Comparison of ENCODE assay signal across 8 mouse cellular contexts in genomic region chr13:74807446-74808151, GRCm38 (mm10). TPM values are rescaled to one million over a fixed set of nuclear protein-coding genes. Genes with fewer than 3 reads are reported as not detected.
A peak's percentile ranks its signal among the peaks of the same experiment; 100 is the strongest.
DNase-seq lines count a peak whose midpoint lies in the region; ATAC-seq and TF ChIP-seq lines count a peak whose summit lies in the region.

No protein-coding gene starts in this region.

- peak overlapping the region; percentile 88 for H3K4me2 ChIP-seq in hindbrain, embryonic 14.5 days (replicated peaks)
- H3K4me2 ChIP-seq in midbrain, postnatal 0 days (ENCODE audit: low read depth, low read length, poor library complexity, severe bottlenecking), result peak overlapping the region; percentile 100
- H3K4me2 ChIP-seq in stomach, embryonic 14.5 days (replicated peaks; ENCODE audit: low read depth, low read length), result peak overlapping the region; percentile 88

- peak overlapping the region; percentile 53 for H3K4me3 ChIP-seq in hindbrain, embryonic 14.5 days (replicated peaks; ENCODE audit: low read length)
- H3K4me3 ChIP-seq in liver, adult 2 months (ENCODE audit: insufficient read depth, low read depth, low read length), result peak overlapping the region; percentile 70
- H3K4me3 ChIP-seq in midbrain, postnatal 0 days (ENCODE audit: low read depth, low read length), result peak overlapping the region; percentile 65
- H3K4me3 ChIP-seq in stomach, embryonic 14.5 days (ENCODE audit: low read depth, low read length), result peak overlapping the region; percentile 81

- peak; percentile 85 for ATAC-seq in hindbrain, embryonic 14.5 days (ENCODE audit: low FRiP score)
- ATAC-seq in midbrain, postnatal 0 days (ENCODE audit: low FRiP score), result peak; percentile 86
- peak; percentile 93 for ATAC-seq in stomach, embryonic 14.5 days (ENCODE audit: insufficient number of reproducible peaks, insufficient read depth, low FRiP score, low read depth)

- under 1% methylated on average over 31 of the region's 31 CpGs for WGBS in hindbrain, embryonic 14.5 days
- WGBS in liver, adult 2 months, result under 1% methylated on average over 31 of the region's 31 CpGs
- WGBS in midbrain, postnatal 0 days, result 1% methylated on average over 31 of the region's 31 CpGs
- 2% methylated on average over 31 of the region's 31 CpGs for WGBS in stomach, embryonic 14.5 days

- H3K9ac ChIP-seq in hindbrain, embryonic 14.5 days, result peak overlapping the region; percentile 59
- H3K9ac ChIP-seq in liver, adult 2 months (ENCODE audit: low read depth, low read length), result peak overlapping the region; percentile 71
- H3K9ac ChIP-seq in midbrain, postnatal 0 days (replicated peaks; ENCODE audit: low read length, poor library complexity, severe bottlenecking), result peak overlapping the region; percentile 57
- peak overlapping the region; percentile 57 for H3K9ac ChIP-seq in stomach, embryonic 14.5 days (replicated peaks; ENCODE audit: low read depth, low read length)

- H3K79me2 ChIP-seq in liver, adult 2 months (ENCODE audit: control insufficient read depth, insufficient read depth, low read length), result no peaks in the 10 kb centered on the region; the same call in 1 of the 2 replicates

- no peak overlapping the region for H3K27ac ChIP-seq in hindbrain, embryonic 14.5 days
- peak overlapping the region; percentile 79 for H3K27ac ChIP-seq in liver, adult 2 months (replicated peaks; ENCODE audit: insufficient read depth, low read depth, low read length)
- H3K27ac ChIP-seq in midbrain, postnatal 0 days (ENCODE audit: low read depth, low read length), result no peak overlapping the region
- H3K27ac ChIP-seq in stomach, embryonic 14.5 days (ENCODE audit: low read length), result peak overlapping the region; percentile 74

- no peak; the same call in 1 of the 2 replicates for TF ChIP-seq POLR2A in liver, adult 2 months (IDR thresholded peaks at IDR 0.05; ENCODE audit: extremely low read depth, insufficient read depth, low read length)

- H3K4me1 ChIP-seq in hindbrain, embryonic 14.5 days (replicated peaks; ENCODE audit: control insufficient read depth, insufficient read depth, low read length), result peaks cover 7% of the 10 kb centered on the region; the same call in 1 of the 2 replicates
- H3K4me1 ChIP-seq in liver, adult 2 months (ENCODE audit: control insufficient read depth, insufficient read depth, low read length), result no peaks in the 10 kb centered on the region; the same call in 1 of the 2 replicates
- no peaks in the 10 kb centered on the region for H3K4me1 ChIP-seq in midbrain, postnatal 0 days (ENCODE audit: insufficient read depth, low read length)
- 0 out of 2 replicates have a peak, but pooled peaks cover 2% of the 10 kb centered on the region for H3K4me1 ChIP-seq in stomach, embryonic 14.5 days (ENCODE audit: control insufficient read depth, insufficient read depth, low read length)

- peak; percentile 21 for DNase-seq in urinary bladder, postnatal 10 days (ENCODE audit: low spot score)
- no peak for DNase-seq in urinary bladder, adult 2 months (ENCODE audit: low spot score)
- peak; percentile 11 to 34 for DNase-seq in cerebellum, postnatal 25 days
- DNase-seq in gastrocnemius, adult 18-20 months (ENCODE audit: low spot score), result peak; percentile 85
- peak; percentile 36 for DNase-seq in hindbrain, embryonic 14.5 days (ENCODE audit: low spot score)
- peak; percentile 78 for DNase-seq in liver, adult 2 months (ENCODE audit: extremely low read depth, low read depth, low spot score)
- peak; percentile 10 for DNase-seq in midbrain, postnatal 0 days (ENCODE audit: low spot score)

- no peaks in the 10 kb centered on the region for H3K36me3 ChIP-seq in hindbrain, embryonic 14.5 days (replicated peaks; ENCODE audit: control insufficient read depth, insufficient read depth)
- no peaks in the 10 kb centered on the region for H3K36me3 ChIP-seq in liver, adult 2 months (ENCODE audit: control insufficient read depth, insufficient read depth, low read length)
- no peaks in the 10 kb centered on the region for H3K36me3 ChIP-seq in midbrain, postnatal 0 days (ENCODE audit: insufficient read depth, low read length)
- no peaks in the 10 kb centered on the region for H3K36me3 ChIP-seq in stomach, embryonic 14.5 days (ENCODE audit: control insufficient read depth, insufficient read depth, low read length)

- no peak for TF ChIP-seq CTCF in liver, adult 2 months (IDR thresholded peaks at IDR 0.05; ENCODE audit: low read depth, low read length)
- no peak for TF ChIP-seq CTCF in midbrain, postnatal 0 days (IDR thresholded peaks at IDR 0.05)

- H3K27me3 ChIP-seq in hindbrain, embryonic 14.5 days (ENCODE audit: control insufficient read depth, insufficient read depth, low read length), result no peaks in the 10 kb centered on the region
- no peaks in the 10 kb centered on the region for H3K27me3 ChIP-seq in liver, adult 2 months (ENCODE audit: control insufficient read depth, insufficient read depth, low read length)
- peaks cover 10% of the 10 kb centered on the region for H3K27me3 ChIP-seq in midbrain, postnatal 0 days (ENCODE audit: insufficient read depth, low read length)
- no peaks in the 10 kb centered on the region for H3K27me3 ChIP-seq in stomach, embryonic 14.5 days (ENCODE audit: control insufficient read depth, insufficient read depth, low read length)

- no peaks in the 10 kb centered on the region for H3K9me3 ChIP-seq in hindbrain, embryonic 14.5 days (ENCODE audit: control insufficient read depth, low read length)
- H3K9me3 ChIP-seq in midbrain, postnatal 0 days (ENCODE audit: low read length), result no peaks in the 10 kb centered on the region
- H3K9me3 ChIP-seq in stomach, embryonic 14.5 days (ENCODE audit: control insufficient read depth, low read depth, low read length), result no peaks in the 10 kb centered on the region

RNA-seq across cellular contexts. Expression of gene Cast, which starts 1.0 kb away (rescaled TPM):
- polyA plus RNA-seq in urinary bladder, adult 2 months (2012; rRNA removed), result 118 and 120 TPM in 2 replicates
- total RNA-seq in gastrocnemius, adult 18-20 months (2021), result 100 to 1,000 TPM; 107 to 108 TPM
- 8.0 and 9.3 TPM in 2 replicates for polyA plus RNA-seq in hindbrain, embryonic 14.5 days (2014; fragmentation: Nextera tagmentation; extraction: Ambion mirVana)
- total RNA-seq in liver, adult 2 months (2014; rRNA removed), result 27.7 and 42.3 TPM in 2 replicates
- polyA plus RNA-seq in liver, adult 2 months (2012; rRNA removed), result 2.8 and 4.2 TPM in 2 replicates
- 5.0 and 7.7 TPM in 2 replicates for total RNA-seq in midbrain, postnatal 0 days (2014; rRNA removed)
- 4.7 and 5.5 TPM in 2 replicates for polyA plus RNA-seq in midbrain, postnatal 0 days (2015; fragmentation: Nextera tagmentation; extraction: Ambion mirVana)
- 38.9 and 42.5 TPM in 2 replicates for polyA plus RNA-seq in stomach, embryonic 14.5 days (2014; fragmentation: Nextera tagmentation; extraction: Ambion mirVana)

Comparison
In these comparisons a context has a peak if more than half of its experiments do, and no peak if none do; other contexts are left out.
1. H3K27ac ChIP-seq: peak in liver, adult 2 months (single experiment) and stomach, embryonic 14.5 days (single experiment); none in hindbrain, embryonic 14.5 days (single experiment) and midbrain, postnatal 0 days (single experiment).
2. Peak in every context shown above with its lines, with median percentiles within 50 percentile points of each other: ATAC-seq, H3K4me2 ChIP-seq, H3K4me3 ChIP-seq and H3K9ac ChIP-seq.